Mouse (Mus musculus): ENCODE data around the gene Fxn.
"Not testable (repeated sequence)": the region's sequence is repeated elsewhere in the genome, so short reads cannot be mapped to it uniquely, and the experiment has no call there.

The Fxn gene

DNA sequence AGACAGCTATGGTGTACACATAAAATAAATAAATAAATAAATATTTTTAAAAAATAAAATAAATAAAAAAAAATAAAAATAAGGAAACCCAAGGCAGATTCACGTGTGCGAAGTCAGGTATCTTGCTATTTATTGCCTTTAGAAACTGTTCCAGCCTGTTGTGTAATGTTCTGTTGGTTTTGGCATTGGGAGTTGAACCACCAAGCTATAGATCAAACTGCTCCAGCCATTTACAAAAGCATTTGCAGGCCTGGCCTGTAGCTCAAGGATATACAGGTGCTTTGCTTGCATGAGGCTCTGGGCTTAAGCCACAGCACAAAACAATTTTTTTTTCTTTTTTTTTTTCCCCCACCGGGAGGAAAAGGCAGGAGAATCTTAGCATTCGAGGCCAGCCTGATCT is 42.4 kb downstream of the Fxn start:
- no peak for DNase-seq

DNA sequence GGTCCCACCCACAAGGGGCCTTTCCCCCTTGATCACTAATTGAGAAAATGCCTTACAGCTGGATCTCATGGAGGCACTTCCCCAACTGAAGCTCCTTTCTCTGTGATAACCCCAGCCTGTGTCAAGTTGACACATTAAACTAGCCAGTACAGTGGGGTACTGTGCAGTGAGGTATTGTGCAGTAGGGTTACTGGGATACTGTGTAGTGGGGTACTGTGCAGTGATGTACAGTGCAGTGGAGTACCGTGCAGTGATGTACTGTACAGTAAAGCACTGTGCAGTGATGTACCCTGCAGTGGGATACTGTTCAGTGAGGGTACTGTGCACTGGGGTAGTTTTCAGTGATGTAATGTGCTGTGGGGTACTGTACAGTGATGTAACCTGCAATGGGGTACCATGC is 48.0 kb downstream of the Fxn start:
- not testable (repeated sequence) for DNase-seq

DNA sequence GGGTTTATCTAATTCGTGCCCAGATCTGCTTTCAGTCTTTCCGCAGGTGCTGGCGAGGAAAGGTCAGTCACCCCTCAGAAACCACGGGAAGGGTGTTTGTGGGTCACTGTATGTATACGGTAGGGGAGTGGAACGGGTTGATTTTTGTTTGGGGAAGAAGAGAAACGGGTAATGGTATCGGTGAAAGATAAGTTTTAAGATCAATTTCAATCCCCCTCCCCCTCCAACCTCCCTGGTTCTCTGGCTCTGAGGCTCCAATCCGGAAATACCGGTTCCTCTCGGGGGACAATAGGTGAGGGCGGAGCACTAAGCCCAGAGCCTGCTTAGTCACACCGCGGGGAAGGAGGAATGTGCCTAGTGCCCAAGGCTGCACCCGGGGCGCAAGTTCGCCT is 55.1 kb downstream of the Fxn start:
- no peak for DNase-seq

DNA sequence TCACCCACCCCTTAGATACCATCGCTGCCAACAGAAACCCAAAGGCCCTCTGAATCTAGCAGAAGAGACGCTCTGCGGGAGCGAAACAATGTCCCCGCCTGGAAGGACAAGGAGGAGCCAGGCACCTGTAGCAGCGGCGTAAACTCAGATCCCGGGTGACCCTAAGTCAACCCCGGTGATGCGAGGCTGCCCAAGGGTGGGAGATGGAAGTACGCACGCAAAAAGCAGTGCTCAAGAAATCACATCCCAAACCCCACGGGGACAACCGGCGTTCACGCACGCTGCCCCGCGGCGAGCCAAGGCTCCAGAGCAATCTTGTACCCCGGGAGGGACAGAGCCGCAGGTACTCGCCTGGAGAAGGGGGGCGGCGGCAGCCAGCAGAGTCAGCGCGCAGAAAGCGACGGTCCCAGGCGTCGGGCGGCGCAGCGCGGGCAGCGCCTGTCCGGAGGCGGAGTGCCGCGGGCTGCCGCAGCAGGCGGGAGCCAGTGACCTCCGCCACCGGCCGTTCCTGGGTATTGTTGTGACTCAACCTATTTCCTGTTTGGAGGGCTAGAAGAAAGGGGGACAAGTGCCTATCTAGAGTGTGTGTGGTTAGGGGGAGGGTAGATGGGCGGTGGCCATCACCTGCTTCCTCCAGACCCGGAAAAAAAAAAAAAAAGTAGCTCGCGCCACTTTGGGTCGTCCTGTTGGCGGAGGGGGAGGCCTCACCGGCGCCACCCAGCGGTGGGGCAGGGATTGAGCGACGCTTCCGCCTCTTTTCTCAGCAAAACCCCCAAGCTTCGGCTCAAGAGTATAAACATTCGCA is 55.7 kb downstream of the Fxn start, which contains the start of gene Tjp2:
Gene Tjp2 (minus strand): TSS at position 531 of the 805 bp plus-strand sequence.
- DNase-seq, result peak; percentile 35

DNA sequence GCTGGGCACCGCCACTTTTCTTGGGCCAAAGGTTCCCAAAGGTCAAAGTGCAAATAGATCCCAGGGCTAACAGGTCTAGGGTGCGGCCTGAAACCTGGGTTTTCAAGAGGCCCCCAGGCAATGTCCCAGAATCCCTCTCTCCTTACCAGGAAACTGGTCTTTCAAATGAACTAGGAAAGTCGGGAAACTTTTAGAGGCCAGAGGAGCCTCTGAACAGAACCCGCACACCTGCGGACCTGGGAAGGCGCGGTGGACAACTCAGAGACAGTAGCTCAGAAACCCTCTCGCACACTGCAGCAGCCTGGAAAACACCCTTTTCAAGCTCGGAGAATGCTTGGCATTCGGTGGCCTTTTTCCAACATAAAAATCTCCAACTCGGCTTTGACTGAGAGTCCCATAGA is 56.6 kb downstream of the Fxn start:
- DNase-seq, result no peak

DNA sequence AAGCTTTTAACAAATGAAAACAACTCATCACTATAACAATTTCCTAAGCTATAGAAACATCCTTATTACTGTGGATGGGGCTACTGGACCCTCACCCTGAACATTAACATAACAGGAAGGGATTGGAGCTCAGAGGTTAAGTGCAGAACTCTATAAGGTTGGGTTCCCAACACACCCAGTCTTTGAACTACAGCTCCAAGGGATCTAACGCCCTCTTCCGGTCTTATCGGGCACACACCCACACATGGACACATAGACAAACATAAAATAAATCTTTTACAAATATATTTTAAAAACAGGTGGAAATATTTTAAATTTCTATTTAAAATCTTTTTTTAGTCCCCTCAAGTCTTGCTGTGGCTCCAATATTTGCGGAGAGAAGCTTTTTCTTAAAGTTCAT is 59.0 kb downstream of the Fxn start:
- no peak for DNase-seq

DNA sequence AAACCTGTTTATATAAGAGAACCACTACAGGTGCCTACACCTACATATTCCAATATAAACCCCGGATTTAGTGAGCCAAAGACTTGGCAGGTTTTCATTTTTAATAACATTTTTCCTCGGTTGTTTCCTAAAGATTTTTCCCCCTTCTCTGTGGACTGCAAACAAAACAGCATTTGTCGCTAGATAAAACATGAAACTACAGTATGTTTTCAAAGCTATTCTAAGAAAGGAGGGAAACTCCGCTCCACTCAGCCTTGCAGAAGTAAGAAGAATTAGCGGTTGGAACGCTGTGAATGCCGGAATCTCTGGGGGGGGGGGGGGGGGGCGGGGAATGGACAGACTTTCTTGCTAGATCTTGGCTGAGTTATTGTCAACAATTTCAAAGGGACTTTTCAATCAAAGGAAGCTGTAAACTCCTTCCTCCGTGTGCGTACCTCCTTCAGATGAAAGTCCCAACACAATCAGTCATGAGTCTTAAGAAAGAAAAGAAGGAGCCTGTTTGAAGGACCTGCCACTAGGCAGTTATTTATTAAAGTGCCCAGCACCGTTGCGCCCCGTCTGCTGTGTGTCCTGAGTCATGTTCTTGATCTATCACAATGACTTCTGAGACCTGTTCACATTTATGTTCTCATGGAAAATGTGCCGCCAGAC is 59.5 kb downstream of the Fxn start:
- DNase-seq, result no peak

DNA sequence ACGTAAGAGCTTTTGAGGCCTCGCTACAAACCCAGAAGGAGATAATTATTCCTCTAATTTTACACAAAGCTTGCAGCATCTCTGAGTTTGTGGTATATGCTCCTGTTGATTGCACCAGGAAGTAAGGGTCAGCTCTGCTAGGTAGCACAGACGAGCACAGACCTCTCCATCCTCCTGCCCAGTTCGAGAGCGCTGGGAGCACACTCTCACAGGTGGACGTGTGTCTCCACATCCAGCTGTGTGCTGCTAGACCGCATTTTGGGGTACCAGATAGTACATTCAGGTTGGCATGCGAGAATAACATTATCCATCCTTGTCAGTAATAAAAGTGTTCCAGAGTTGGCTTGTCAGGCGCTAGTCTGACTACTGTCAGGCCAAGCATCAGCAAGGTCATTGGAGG is 61.4 kb downstream of the Fxn start:
- no peak for DNase-seq

DNA sequence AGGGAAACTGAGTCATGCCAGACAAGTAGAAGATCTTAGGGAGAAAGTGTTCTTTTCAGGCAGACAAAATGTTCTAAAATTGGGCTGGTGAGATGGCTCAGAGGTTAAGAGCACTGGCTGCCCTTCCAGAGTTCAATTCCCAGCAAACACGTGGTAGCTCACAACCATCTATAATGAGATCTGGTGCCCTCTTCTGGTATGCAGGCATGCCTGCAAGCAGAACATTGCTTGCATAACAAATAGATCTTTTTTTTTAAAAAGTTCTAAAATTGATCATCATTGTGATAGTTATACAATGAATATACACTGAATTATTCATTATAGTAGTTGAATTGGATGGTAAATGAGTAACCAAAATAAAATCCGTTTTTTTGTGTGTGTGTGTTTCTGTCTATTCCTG is 62.1 kb downstream of the Fxn start:
- DNase-seq, result no peak

DNA sequence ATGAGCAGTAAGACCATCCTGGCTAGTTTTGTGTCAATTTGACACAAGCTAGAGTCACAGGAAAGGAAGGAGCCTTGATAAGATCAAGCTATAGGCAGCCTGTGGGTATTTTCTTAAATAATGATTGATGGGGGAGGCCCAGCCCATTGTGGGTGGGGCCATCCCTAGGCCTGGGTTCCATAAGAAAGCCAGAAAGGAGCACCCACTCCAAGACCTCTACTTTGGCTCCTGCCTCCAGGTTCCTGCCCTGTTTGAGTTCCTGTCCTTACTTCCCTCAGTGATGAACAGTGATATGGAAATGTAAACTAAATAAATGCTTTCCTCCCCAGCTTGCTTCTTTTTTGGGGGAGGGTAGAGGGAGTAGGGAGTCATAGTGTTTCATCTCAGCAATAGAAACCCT is 62.6 kb downstream of the Fxn start:
- no peak for DNase-seq

DNA sequence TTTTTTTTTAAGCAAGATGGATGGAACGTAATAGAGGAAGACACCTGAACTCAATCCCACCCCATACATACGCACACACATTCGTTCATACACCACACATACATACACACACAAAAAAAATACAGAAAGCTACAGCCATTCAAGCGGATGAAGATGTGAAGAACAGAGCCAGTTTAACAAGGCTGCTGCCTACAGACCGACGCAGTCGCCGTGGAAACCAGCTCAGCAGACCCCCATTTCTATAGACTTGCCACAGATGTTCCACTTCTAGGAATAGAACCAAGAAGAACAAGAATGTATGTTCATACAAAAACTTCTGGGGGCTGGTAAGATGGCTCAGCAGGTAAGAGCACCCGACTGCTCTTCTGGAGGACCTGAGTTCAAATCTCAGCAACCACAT is 63.6 kb downstream of the Fxn start:
- DNase-seq, result no peak

DNA sequence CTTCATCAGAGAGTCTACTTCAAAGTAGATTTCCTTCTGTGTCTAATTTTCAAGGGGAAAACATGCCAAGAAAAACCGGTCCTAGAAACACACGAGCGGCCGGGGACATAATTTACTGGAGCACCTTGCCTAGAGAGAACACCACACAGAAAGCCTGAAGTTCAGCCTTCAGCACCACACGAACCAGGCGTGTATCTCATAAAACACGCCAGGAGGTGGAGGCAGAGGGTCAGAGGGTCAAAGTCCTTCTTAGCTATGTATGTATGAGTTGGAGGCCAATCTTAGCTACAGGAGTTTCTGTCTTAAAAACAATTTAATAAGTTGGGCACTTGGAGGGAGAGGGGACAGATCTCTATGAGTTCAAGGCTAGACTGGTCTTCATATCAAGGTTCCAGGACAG is 65.5 kb downstream of the Fxn start:
- no peak for DNase-seq

DNA sequence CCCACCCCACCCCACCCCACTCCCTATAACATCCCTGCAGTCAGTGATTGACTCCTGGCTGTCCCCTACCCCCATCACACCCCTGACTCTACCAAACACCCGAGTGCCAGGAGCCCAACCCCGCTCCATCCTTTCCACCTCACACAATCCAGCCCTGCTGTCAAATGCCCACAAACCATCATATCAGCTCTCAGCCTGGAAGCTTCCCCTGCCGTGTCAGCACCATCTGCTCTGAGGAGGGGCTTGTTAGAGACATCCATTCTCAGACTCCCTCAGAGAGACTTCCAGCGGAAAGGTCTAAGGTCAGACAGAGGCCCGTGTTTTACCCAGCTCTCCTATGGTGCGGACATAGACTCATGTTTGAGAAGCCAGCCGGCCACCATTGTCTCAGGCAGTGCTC is 67.1 kb downstream of the Fxn start:
- no peak for DNase-seq

DNA sequence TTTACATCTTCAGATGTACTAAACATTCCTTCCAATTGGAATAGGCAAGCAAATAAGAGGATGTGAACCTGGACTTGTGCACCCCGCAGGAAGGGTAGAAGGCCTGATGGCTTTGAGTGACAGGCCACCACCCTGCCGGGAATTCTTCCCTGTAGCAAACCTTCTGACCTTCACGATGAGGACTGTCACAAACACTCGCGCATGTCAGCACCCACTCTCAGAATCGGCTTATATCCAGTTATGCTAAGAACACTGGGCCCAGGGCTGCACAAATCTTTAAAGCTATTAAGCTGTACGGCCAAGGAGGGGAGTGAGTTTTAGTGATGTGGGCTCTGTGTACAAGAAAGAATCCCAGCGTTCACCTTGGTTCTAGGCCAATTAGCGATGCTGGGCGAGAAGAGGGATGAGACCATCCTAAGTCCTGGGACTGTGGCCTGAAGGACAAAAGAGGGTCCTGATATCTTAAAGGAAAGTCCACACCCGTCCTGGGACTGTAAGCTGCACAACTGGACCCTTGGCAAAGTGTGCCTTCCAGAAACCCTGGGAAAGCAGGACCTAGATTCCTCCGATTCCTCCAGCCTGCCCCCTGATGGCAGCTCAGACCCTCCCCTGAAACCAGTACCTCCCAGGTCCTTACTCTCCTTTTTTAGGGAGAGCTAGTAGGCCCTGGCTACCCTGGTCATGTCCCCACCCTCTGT is 67.7 kb downstream of the Fxn start:
- no peak for DNase-seq

All from right cerebral cortex, postnatal 25 days (tissue).